Mouse (Mus musculus) limb, embryonic 11.5 days (tissue): ENCODE measurements around the gene Tbc1d24. TPM values are rescaled to one million over a fixed set of nuclear protein-coding genes. Genes with fewer than 3 reads are reported as not detected.
"Not testable (repeated sequence)": the region's sequence is repeated elsewhere in the genome, so short reads cannot be mapped to it uniquely, and the experiment has no call there.

ENCODE experiments used
- ATAC-seq: fragments of 200-750 bp; cut with Nextera tagmentation; 2 replicates; pipeline ENCODE4 v1.8.0; 2017; ENCODE audit warnings: low read depth; ENCODE audit not compliant: insufficient number of reproducible peaks, low FRiP score, low TSS enrichment
- DNase-seq: peaks from one replicate; pipeline ENCODE4 v3.0.0-alpha.2; 2015; ENCODE audit warnings: low spot score
- H3K27ac ChIP-seq: fragments of 300-500 bp; sonication (generic); replicated peaks from 2 replicates; pipeline ENCODE4 v1.5.1; 2014; ENCODE audit warnings: low read depth, mild to moderate bottlenecking, low read length
- H3K27me3 ChIP-seq: fragments of 300-500 bp; sonication (generic); 2 replicates; pipeline ENCODE4 v1.6.1; 2014; ENCODE audit warnings: mild to moderate bottlenecking, low read length, mixed read lengths; ENCODE audit not compliant: control insufficient read depth, insufficient read depth
- H3K36me3 ChIP-seq: fragments of 300-500 bp; sonication (generic); 2 replicates; pipeline ENCODE4 v1.6.1; 2014; ENCODE audit warnings: mild to moderate bottlenecking, low read length, moderate library complexity, mixed read lengths; ENCODE audit not compliant: control insufficient read depth, insufficient read depth
- H3K4me1 ChIP-seq: fragments of 300-500 bp; sonication (generic); 2 replicates; pipeline ENCODE4 v1.6.1; 2014; ENCODE audit warnings: low read length, mixed read lengths; ENCODE audit not compliant: control insufficient read depth, insufficient read depth
- H3K4me2 ChIP-seq: fragments of 300-500 bp; sonication (generic); 2 replicates; pipeline ENCODE4 v1.6.1; 2014; ENCODE audit warnings: low read depth, mild to moderate bottlenecking, moderate library complexity; ENCODE audit not compliant: severe bottlenecking
- H3K4me3 ChIP-seq: fragments of 300-500 bp; sonication (generic); 2 replicates; pipeline ENCODE4 v1.5.1; 2014; ENCODE audit warnings: low read depth, low read length
- H3K9ac ChIP-seq: fragments of 300-500 bp; sonication (generic); 2 replicates; pipeline ENCODE4 v1.6.1; 2014; ENCODE audit warnings: mild to moderate bottlenecking, low read length
- H3K9me3 ChIP-seq: fragments of 300-500 bp; sonication (generic); 2 replicates; pipeline ENCODE4 v1.6.1; 2016; ENCODE audit warnings: low read length; ENCODE audit not compliant: control insufficient read depth
- WGBS: fragments of 180-500 bp; shearing (Covaris S2); extraction: QIAGEN DNeasy Blood & Tissue Kit; methylation state at CpG from one replicate; pipeline ENCODE4 v1.1.7; 2014; 5-methylcytosine and 5-hydroxymethylcytosine counted together
- microRNA-seq: library from miRNA; unstranded; fragments of <30 nt; microRNA quantifications from one replicate; pipeline ENCODE4, GENCODE M21; 2016
- polyA plus RNA-seq: library from polyadenylated mRNA; unstranded; fragments of >200 nt; fragmentation: Nextera tagmentation; extraction: Ambion mirVana; gene quantifications from 2 replicates; pipeline ENCODE4 v1.2.1, GENCODE M21; 2014

Tbc1d24 gene
- polyA plus RNA-seq, 1 experiment from 2014 or later = 5.2 TPM

GRCm38 (mm10) chr17:24129246-24129645, 76.1 kb downstream of the Tbc1d24 start:
- not testable (repeated sequence) for ATAC-seq, H3K36me3 ChIP-seq, H3K27me3 ChIP-seq, H3K4me1 ChIP-seq, H3K9ac ChIP-seq, H3K27ac ChIP-seq, DNase-seq, H3K9me3 ChIP-seq, H3K4me2 ChIP-seq, H3K4me3 ChIP-seq
- 95% methylated on average over 4 of the region's 4 CpGs for WGBS

- Histone ChIP-seq H3K9me3 (no peaks in the 10 kb centered on the region), H3K4me3 (no peak overlapping the region), H3K4me1 (no peaks in the 10 kb centered on the region), H3K36me3 (no peaks in the 10 kb centered on the region), H3K9ac (no peak overlapping the region), H3K27ac (no peak overlapping the region), H3K27me3 (no peaks in the 10 kb centered on the region), H3K4me2 (no peak overlapping the region)
- DNase-seq (no peak), ATAC-seq (no peak)
- WGBS = 92% methylated on average over 1 of the region's 1 CpGs
Measured at GRCm38 (mm10) chr17:24127592-24127991, 77.8 kb downstream of the Tbc1d24 start.

GRCm38 (mm10) chr17:24126801-24127200, 78.6 kb downstream of the Tbc1d24 start:
- no peak overlapping the region for H3K4me3 ChIP-seq
- no peak overlapping the region for H3K27ac ChIP-seq
- WGBS = 83% methylated on average over 3 of the region's 3 CpGs
- no peak for DNase-seq
- no peaks in the 10 kb centered on the region for H3K36me3 ChIP-seq
- H3K27me3 ChIP-seq = no peaks in the 10 kb centered on the region
- H3K9me3 ChIP-seq = no peaks in the 10 kb centered on the region
- H3K9ac ChIP-seq = no peak overlapping the region
- no peaks in the 10 kb centered on the region for H3K4me1 ChIP-seq
- no peak for ATAC-seq
- no peak overlapping the region for H3K4me2 ChIP-seq

Small RNAs within 50 kb of the gene (microRNA-seq; reads per million reads assigned to microRNA genes)
- 1.5 reads per million for gene Mir5134
- not detected for gene Mir6965

Other genes with a start within 250 kb of the Tbc1d24 start
- gene Prss30, start 225.0 kb downstream of the Tbc1d24 start, polyA plus RNA-seq = not detected in 2 replicates
- 0.99 and 1.4 TPM in 2 replicates for gene Prss22, start 207.5 kb downstream of the Tbc1d24 start, polyA plus RNA-seq
- gene Prss27, start 167.4 kb downstream of the Tbc1d24 start, polyA plus RNA-seq = 0.20 and 0.27 TPM in 2 replicates
- 89.6 and 91.3 TPM in 2 replicates for gene Kctd5, start 132.1 kb downstream of the Tbc1d24 start, polyA plus RNA-seq
- 35.5 and 36.5 TPM in 2 replicates for gene Pdpk1, start 54.6 kb downstream of the Tbc1d24 start, polyA plus RNA-seq
- 32.6 and 37.8 TPM in 2 replicates for gene Amdhd2, start 41.8 kb downstream of the Tbc1d24 start, polyA plus RNA-seq
- gene Atp6v0c, start 35.9 kb downstream of the Tbc1d24 start, polyA plus RNA-seq = 391 and 434 TPM in 2 replicates
- gene Ntn3, start 4.0 kb upstream of the Tbc1d24 start, polyA plus RNA-seq = 9.2 and 9.5 TPM in 2 replicates
- gene Tedc2, start 15.3 kb upstream of the Tbc1d24 start, polyA plus RNA-seq = 21.9 and 23.4 TPM in 2 replicates
- 103 and 108 TPM in 2 replicates for gene Ccnf, start 45.9 kb upstream of the Tbc1d24 start, polyA plus RNA-seq
- gene Abca17, start 145.5 kb upstream of the Tbc1d24 start, polyA plus RNA-seq = not detected in 2 replicates
- gene Abca3, start 146.4 kb upstream of the Tbc1d24 start, polyA plus RNA-seq = 3.0 and 4.0 TPM in 2 replicates
- 409 and 410 TPM in 2 replicates for gene Rnps1, start 209.0 kb upstream of the Tbc1d24 start, polyA plus RNA-seq
- gene Eci1, start 221.1 kb upstream of the Tbc1d24 start, polyA plus RNA-seq = 90.0 and 91.7 TPM in 2 replicates
- gene Dnase1l2, start 237.5 kb upstream of the Tbc1d24 start, polyA plus RNA-seq = 1.7 and 2.4 TPM in 2 replicates